Mouse (Mus musculus) midbrain, embryonic 15.5 days (tissue): ENCODE measurements at regions not wholly inside any gene's neighbourhood (a gene's known extent, or its start where the extent isn't known, plus 50 kb on each side); places are given as distances from the start of the nearest gene placed in this dataset.

ENCODE experiments used
- ATAC-seq: fragments of 200-750 bp; cut with Nextera tagmentation; replicated peaks from 2 replicates; pipeline ENCODE4 v1.8.0; 2017; ENCODE audit warnings: moderate TSS enrichment
- H3K27ac ChIP-seq: fragments of 300-500 bp; sonication (generic); 2 replicates; pipeline ENCODE4 v1.5.1; 2015; ENCODE audit warnings: mild to moderate bottlenecking, inconsistent platforms
- H3K27me3 ChIP-seq: fragments of 300-500 bp; sonication (generic); replicated peaks from 2 replicates; pipeline ENCODE4 v1.6.1; 2015; ENCODE audit warnings: inconsistent platforms
- H3K36me3 ChIP-seq: fragments of 300-500 bp; sonication (generic); replicated peaks from 2 replicates; pipeline ENCODE4 v1.6.1; 2015; ENCODE audit warnings: inconsistent platforms
- H3K4me1 ChIP-seq: fragments of 300-500 bp; sonication (generic); 2 replicates; pipeline ENCODE4 v1.6.1; 2015; ENCODE audit warnings: inconsistent platforms
- H3K4me2 ChIP-seq: fragments of 300-500 bp; sonication (generic); 2 replicates; pipeline ENCODE4 v1.6.1; 2015; ENCODE audit warnings: inconsistent platforms, mild to moderate bottlenecking, moderate library complexity
- H3K4me3 ChIP-seq: fragments of 300-500 bp; sonication (generic); 2 replicates; pipeline ENCODE4 v1.5.1; 2015; ENCODE audit warnings: mild to moderate bottlenecking, inconsistent platforms
- H3K9ac ChIP-seq: fragments of 300-500 bp; sonication (generic); 2 replicates; pipeline ENCODE4 v1.6.1; 2015; ENCODE audit warnings: mild to moderate bottlenecking, inconsistent platforms
- H3K9me3 ChIP-seq: fragments of 300-500 bp; sonication (generic); 2 replicates; pipeline ENCODE4 v1.6.1; 2016; ENCODE audit warnings: inconsistent platforms
- WGBS: fragments of 180-500 bp; shearing (Covaris S2); methylation state at CpG from one replicate; pipeline ENCODE4 v1.1.7; 2015; ENCODE audit warnings: mixed read lengths; 5-methylcytosine and 5-hydroxymethylcytosine counted together

DNA sequence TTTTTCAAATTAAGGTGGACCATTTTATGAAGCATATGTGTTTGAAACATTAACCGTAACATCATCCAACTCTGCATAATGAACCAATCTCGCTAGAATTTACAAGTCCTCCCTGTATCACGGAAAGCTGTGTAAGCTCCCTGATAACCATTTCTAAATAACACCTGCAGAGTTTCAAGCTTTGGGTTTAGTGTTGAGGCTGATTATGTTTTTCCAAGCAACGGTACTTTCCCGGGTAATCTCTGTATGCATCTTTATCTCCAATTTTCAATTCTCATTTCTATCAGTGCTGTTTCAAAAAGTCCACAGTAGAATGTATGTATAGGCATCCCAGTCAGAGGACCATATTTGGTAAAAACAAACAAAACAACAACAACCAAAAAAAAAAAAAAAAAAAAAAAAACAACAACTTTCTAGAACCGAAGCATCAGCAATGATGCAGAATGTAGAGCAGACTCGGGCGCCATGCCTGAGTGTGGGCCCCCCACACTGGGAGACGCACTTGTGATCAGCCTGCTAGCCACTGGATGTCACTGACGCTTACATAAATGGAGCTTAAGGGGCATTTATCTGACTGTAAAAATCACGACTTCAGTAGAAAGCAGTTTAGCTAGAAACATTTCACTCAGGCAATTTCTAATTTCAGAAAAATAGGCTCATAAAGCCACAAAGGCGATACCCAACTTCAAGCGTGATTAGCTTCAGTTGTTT, 464.7 kb downstream of the Gtdc1 start:
- Histone ChIP-seq H3K36me3 (no peaks in the 10 kb centered on the region), H3K4me3 (no peak overlapping the region), H3K27me3 (no peaks in the 10 kb centered on the region), H3K9me3 (no peaks in the 10 kb centered on the region), H3K4me1 (0 out of 2 replicates have a peak, but pooled peaks cover 3% of the 10 kb centered on the region), H3K27ac (no peak overlapping the region), H3K4me2 (no peak overlapping the region), H3K9ac (no peak overlapping the region)
- ATAC-seq: no peak
- WGBS: 83% methylated on average over 13 of the region's 13 CpGs

DNA sequence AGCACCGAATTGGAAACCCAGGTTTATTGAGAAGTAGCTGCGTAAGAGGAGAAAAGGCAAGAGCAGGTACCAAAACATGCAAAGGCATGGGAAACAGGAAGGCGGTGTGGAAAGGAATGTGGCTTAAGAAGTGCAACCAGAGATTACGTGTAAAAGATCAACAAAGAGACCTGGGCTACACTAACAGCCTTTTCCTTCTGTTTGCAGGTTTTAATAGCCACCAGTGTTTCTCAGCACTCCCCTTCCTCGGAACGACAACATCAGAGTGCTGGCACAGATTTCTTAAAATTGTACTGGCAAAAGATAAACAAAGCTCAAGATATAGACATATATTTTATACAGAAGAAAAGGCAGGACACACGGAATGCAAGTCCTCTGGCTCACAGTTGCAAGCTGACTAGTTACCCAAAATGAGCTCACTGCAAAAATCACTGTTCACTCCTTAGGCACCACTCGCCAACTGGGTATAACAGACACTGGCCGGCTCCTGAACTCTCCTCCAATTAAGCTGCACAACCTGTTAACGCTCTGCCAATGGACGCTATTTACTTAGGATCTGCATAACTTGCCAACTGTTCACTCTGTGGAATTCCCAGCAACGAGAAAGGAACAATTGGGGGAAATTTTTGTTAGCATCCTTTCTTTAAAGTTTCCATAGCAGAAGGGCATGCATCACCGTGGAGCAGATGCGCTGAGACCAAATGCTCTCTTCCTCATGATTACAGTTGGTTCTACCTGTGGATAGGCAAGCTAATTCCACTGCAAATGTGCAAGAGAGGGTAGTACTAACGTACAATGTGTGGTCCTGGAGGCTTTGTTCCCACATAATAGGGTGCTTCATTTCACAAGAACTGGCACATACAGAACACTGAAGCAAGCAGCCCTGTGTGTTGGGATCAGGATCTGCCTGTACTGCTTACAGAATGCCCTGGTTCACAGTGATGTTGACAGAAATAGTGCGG, 465.9 kb downstream of the Gtdc1 start:
- WGBS: 61% methylated on average over 16 of the region's 16 CpGs
- Histone ChIP-seq H3K9ac (no peak overlapping the region), H3K4me3 (no peak overlapping the region), H3K4me1 (0 out of 2 replicates have a peak, but pooled peaks cover 3% of the 10 kb centered on the region), H3K27me3 (no peaks in the 10 kb centered on the region), H3K27ac (no peak overlapping the region), H3K4me2 (no peak overlapping the region), H3K36me3 (no peaks in the 10 kb centered on the region), H3K9me3 (no peaks in the 10 kb centered on the region)
- ATAC-seq: peak; percentile 52; the same call in 1 of the 2 replicates

DNA sequence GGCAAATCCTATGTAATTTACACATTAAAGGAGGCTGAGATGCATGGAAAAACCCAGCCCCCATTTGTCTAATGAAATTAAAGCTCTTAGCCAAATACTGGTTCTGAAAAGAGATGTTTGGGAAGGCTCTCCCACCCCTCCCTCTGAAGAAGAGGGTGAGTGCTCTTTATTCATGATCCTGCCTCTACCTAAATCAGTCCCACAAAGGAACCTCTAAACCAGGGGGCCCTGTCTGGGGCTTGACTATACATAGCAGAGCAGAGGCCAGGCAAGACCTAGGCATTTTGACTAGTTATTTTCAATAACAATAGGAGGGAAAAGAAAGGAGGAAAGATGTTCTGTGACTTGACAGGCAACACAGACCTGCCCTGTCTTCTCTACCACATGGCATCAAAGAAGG, 478.0 kb downstream of the Gtdc1 start:
- no peak overlapping the region for H3K4me3 ChIP-seq
- H3K27me3 ChIP-seq: no peaks in the 10 kb centered on the region
- no peak overlapping the region for H3K9ac ChIP-seq
- H3K4me1 ChIP-seq: no peaks in the 10 kb centered on the region
- no peak overlapping the region for H3K4me2 ChIP-seq
- no peak overlapping the region for H3K27ac ChIP-seq
- no peaks in the 10 kb centered on the region for H3K9me3 ChIP-seq
- no peak for ATAC-seq
- H3K36me3 ChIP-seq: no peaks in the 10 kb centered on the region
